Mouse (Mus musculus) T-cell, adult 66 days (primary cell): ENCODE measurements around the gene Bicral. TPM values are rescaled to one million over a fixed set of nuclear protein-coding genes. Genes with fewer than 3 reads are reported as not detected.

ENCODE experiments used
- total RNA-seq, 2 experiments: library from RNA; stranded (reverse); gene quantifications; 3 replicates in 1 of 2; 4 replicates in 1 of 2; pipeline ENCODE4 v1.2.4; 2023

Bicral gene
- total RNA-seq: 10 to 100 TPM; 39.4 to 55.6 TPM

GRCm38 (mm10) chr17:46857903-46858748, at the start of gene Bicral:
Gene Bicral (minus strand): TSS chr17:46858482.

GRCm38 (mm10) chr17:46890116-46890815, 32.0 kb upstream of the Bicral start, which contains the start of gene Tbcc:
Gene Tbcc (plus strand): TSS chr17:46890684.

GRCm38 (mm10) chr17:46782341-46783221, 75.7 kb downstream of the Bicral start, which contains the start of gene Rpl7l1:
Gene Rpl7l1 (minus strand): TSS chr17:46782672.

GRCm38 (mm10) chr17:46772404-46773277, 85.6 kb downstream of the Bicral start, which contains the start of gene 2310039H08Rik:
Gene 2310039H08Rik (plus strand): TSS chr17:46772635.

GRCm38 (mm10) chr17:46763544-46763943, 94.7 kb downstream of the Bicral start, which contains the start of gene Ptcra:
Gene Ptcra (minus strand): TSS chr17:46763712.

GRCm38 (mm10) chr17:46751794-46752556, 106.3 kb downstream of the Bicral start, which contains the start of gene Cnpy3:
Gene Cnpy3 (minus strand): TSS chr17:46752214.

Other genes with a start within 250 kb of the Bicral start
- not detected for gene Ptk7, start 229.0 kb downstream of the Bicral start, total RNA-seq
- gene Klc4, start 212.5 kb downstream of the Bicral start, total RNA-seq: 10 to 100 TPM; 13.0 to 16.7 TPM
- 10 to 100 TPM; 30.7 to 32.8 TPM for gene Mrpl2, start 212.3 kb downstream of the Bicral start, total RNA-seq
- 1 to 10 TPM; 6.7 to 7.6 TPM for gene Cul7, start 208.1 kb downstream of the Bicral start, total RNA-seq
- 10 to 100 TPM; 28.2 to 34.0 TPM for gene Rrp36, start 184.1 kb downstream of the Bicral start, total RNA-seq
- gene Mea1, start 179.7 kb downstream of the Bicral start, total RNA-seq: 10 to 100 TPM; 44.8 to 46.6 TPM
- 10 to 100 TPM; 42.8 to 54.6 TPM for gene Klhdc3, start 177.6 kb downstream of the Bicral start, total RNA-seq
- 10 to 100 TPM; 46.9 to 48.3 TPM for gene Ppp2r5d, start 153.4 kb downstream of the Bicral start, total RNA-seq
- 10 to 100 TPM; 27.9 to 32.0 TPM for gene Pex6, start 147.0 kb downstream of the Bicral start, total RNA-seq
- 1 to 10 TPM; 1.8 to 6.1 TPM for gene Gnmt, start 129.3 kb downstream of the Bicral start, total RNA-seq
- 10 to 100 TPM; 51.7 to 54.6 TPM for gene Cnpy3, start 106.3 kb downstream of the Bicral start, total RNA-seq
- gene Ptcra, start 94.8 kb downstream of the Bicral start, total RNA-seq: not detected
- gene 2310039H08Rik, start 85.8 kb downstream of the Bicral start, total RNA-seq: 10 to 100 TPM; 16.8 to 24.2 TPM
- gene Rpl7l1, start 75.8 kb downstream of the Bicral start, total RNA-seq: 10 to 100 TPM; 54.9 to 65.9 TPM
- 10 to 100 TPM; 15.6 to 16.2 TPM for gene Tbcc, start 32.2 kb upstream of the Bicral start, total RNA-seq
- gene Prph2, start 52.0 kb upstream of the Bicral start, total RNA-seq: not detected
- 100 to 1,000 TPM; 105 to 107 TPM for gene Ubr2, start 152.1 kb upstream of the Bicral start, total RNA-seq